Mouse (Mus musculus) hindbrain, embryonic 11.5 days (tissue): ENCODE measurements at regions not wholly inside any gene's neighbourhood (a gene's known extent, or its start where the extent isn't known, plus 50 kb on each side); places are given as distances from the start of the nearest gene placed in this dataset.
"Not testable (repeated sequence)": the region's sequence is repeated elsewhere in the genome, so short reads cannot be mapped to it uniquely, and the experiment has no call there.

Experiments used
- ATAC-seq: fragments of 200-750 bp; cut with Nextera tagmentation; 2 replicates; pipeline ENCODE4 v1.8.0; 2017; ENCODE audit warnings: mild to moderate bottlenecking, moderate TSS enrichment, moderate library complexity; ENCODE audit not compliant: low FRiP score
- DNase-seq: peaks from one replicate; pipeline ENCODE4 v3.0.0-alpha.2; 2015; ENCODE audit warnings: low spot score
- H3K27ac ChIP-seq: fragments of 300-500 bp; sonication (generic); 2 replicates; pipeline ENCODE4 v1.5.1; 2014; ENCODE audit warnings: mild to moderate bottlenecking, low read depth, low read length
- H3K27me3 ChIP-seq: fragments of 300-500 bp; sonication (generic); 2 replicates; pipeline ENCODE4 v1.6.1; 2014; ENCODE audit warnings: mild to moderate bottlenecking, low read length, moderate library complexity, mixed read lengths; ENCODE audit not compliant: control insufficient read depth, insufficient read depth
- H3K36me3 ChIP-seq: fragments of 300-500 bp; sonication (generic); 2 replicates; pipeline ENCODE4 v1.6.1; 2014; ENCODE audit warnings: mild to moderate bottlenecking, low read length, moderate library complexity, mixed read lengths; ENCODE audit not compliant: control insufficient read depth, insufficient read depth
- H3K4me1 ChIP-seq: fragments of 300-500 bp; sonication (generic); replicated peaks from 2 replicates; pipeline ENCODE4 v1.6.1; 2014; ENCODE audit warnings: low read length, mixed read lengths; ENCODE audit not compliant: control insufficient read depth, insufficient read depth
- H3K4me2 ChIP-seq: fragments of 300-500 bp; sonication (generic); replicated peaks from 2 replicates; pipeline ENCODE4 v1.6.1; 2014; ENCODE audit warnings: mild to moderate bottlenecking, low read depth, low read length
- H3K4me3 ChIP-seq: fragments of 300-500 bp; sonication (generic); 2 replicates; pipeline ENCODE4 v1.5.1; 2014; ENCODE audit warnings: low read depth, low read length
- H3K9ac ChIP-seq: fragments of 300-500 bp; sonication (generic); 2 replicates; pipeline ENCODE4 v1.6.1; 2014; ENCODE audit warnings: low read depth, low read length
- H3K9me3 ChIP-seq: fragments of 300-500 bp; sonication (generic); 2 replicates; pipeline ENCODE4 v1.6.1; 2016; ENCODE audit warnings: low read length; ENCODE audit not compliant: control insufficient read depth
- WGBS: fragments of 180-500 bp; shearing (Covaris S2); extraction: QIAGEN DNeasy Blood & Tissue Kit; methylation state at CpG from one replicate; pipeline ENCODE4 v1.1.7; 2014; 5-methylcytosine and 5-hydroxymethylcytosine counted together

GRCm38 (mm10) chr1:164521371-164522130 lies 63.4 kb upstream of the Atp1b1 start:
- H3K36me3 ChIP-seq, result no peaks in the 10 kb centered on the region
- WGBS, result 94% methylated on average over 6 of the region's 6 CpGs
- H3K27ac ChIP-seq, result no peak overlapping the region
- no peak overlapping the region for H3K9ac ChIP-seq
- ATAC-seq, result no peak
- no peak overlapping the region for H3K4me2 ChIP-seq
- no peak overlapping the region for H3K4me3 ChIP-seq
- no peaks in the 10 kb centered on the region for H3K27me3 ChIP-seq
- H3K9me3 ChIP-seq, result no peaks in the 10 kb centered on the region
- no peak for DNase-seq
- no peaks in the 10 kb centered on the region for H3K4me1 ChIP-seq

- H3K36me3 ChIP-seq, result no peaks in the 10 kb centered on the region
- H3K9ac ChIP-seq, result no peak overlapping the region
- no peak overlapping the region for H3K27ac ChIP-seq
- no peak overlapping the region for H3K4me2 ChIP-seq
- no peak for ATAC-seq
- H3K9me3 ChIP-seq, result no peaks in the 10 kb centered on the region
- H3K27me3 ChIP-seq, result no peaks in the 10 kb centered on the region
- DNase-seq, result no peak
- no peaks in the 10 kb centered on the region for H3K4me1 ChIP-seq
- WGBS, result 94% methylated on average over 3 of the region's 3 CpGs
- H3K4me3 ChIP-seq, result no peak overlapping the region
These were observed 60.7 kb upstream of the Atp1b1 start for GRCm38 (mm10) chr1:164518866-164519265.

GRCm38 (mm10) chr1:164518308-164518707 lies 60.2 kb upstream of the Atp1b1 start:
- Histone ChIP-seq H3K9me3 (no peaks in the 10 kb centered on the region), H3K27ac (no peak overlapping the region), H3K9ac (no peak overlapping the region), H3K4me1 (no peaks in the 10 kb centered on the region), H3K4me2 (no peak overlapping the region), H3K4me3 (no peak overlapping the region), H3K27me3 (no peaks in the 10 kb centered on the region), H3K36me3 (no peaks in the 10 kb centered on the region)
- DNase-seq (no peak), ATAC-seq (no peak)
- 90% methylated on average over 4 of the region's 4 CpGs for WGBS

GRCm38 (mm10) chr1:164517362-164517761 lies 59.2 kb upstream of the Atp1b1 start:
- H3K9ac ChIP-seq, H3K4me1 ChIP-seq, H3K4me2 ChIP-seq, H3K36me3 ChIP-seq, ATAC-seq, DNase-seq, H3K4me3 ChIP-seq, H3K27ac ChIP-seq, H3K27me3 ChIP-seq, H3K9me3 ChIP-seq: not testable (repeated sequence)
- WGBS, result 94% methylated on average over 2 of the region's 2 CpGs

GRCm38 (mm10) chr1:164511628-164512385 lies 53.7 kb upstream of the Atp1b1 start:
- Histone ChIP-seq H3K9me3 (no peaks in the 10 kb centered on the region), H3K36me3 (no peaks in the 10 kb centered on the region), H3K9ac (no peak overlapping the region), H3K4me3 (no peak overlapping the region), H3K27ac (no peak overlapping the region), H3K27me3 (no peaks in the 10 kb centered on the region), H3K4me1 (no peaks in the 10 kb centered on the region), H3K4me2 (no peak overlapping the region)
- WGBS, result 87% methylated on average over 7 of the region's 7 CpGs
- DNase-seq (no peak), ATAC-seq (no peak)

- no peak for DNase-seq
- Histone ChIP-seq H3K9ac (no peak overlapping the region), H3K4me2 (no peak overlapping the region), H3K4me1 (no peaks in the 10 kb centered on the region), H3K4me3 (no peak overlapping the region), H3K36me3 (no peaks in the 10 kb centered on the region), H3K27me3 (no peaks in the 10 kb centered on the region), H3K27ac (no peak overlapping the region), H3K9me3 (no peaks in the 10 kb centered on the region)
- WGBS, result 80% methylated on average over 1 of the region's 1 CpGs
- ATAC-seq, result no peak
These were observed 51.1 kb upstream of the Atp1b1 start for GRCm38 (mm10) chr1:164509226-164509625.

GRCm38 (mm10) chr1:164508556-164508955 lies 50.4 kb upstream of the Atp1b1 start:
- H3K36me3 ChIP-seq, result no peaks in the 10 kb centered on the region

GRCm38 (mm10) chr1:164508106-164508505 lies 50.0 kb upstream of the Atp1b1 start:
- Histone ChIP-seq H3K9me3 (no peaks in the 10 kb centered on the region), H3K27ac (no peak overlapping the region), H3K27me3 (no peaks in the 10 kb centered on the region), H3K4me3 (no peak overlapping the region), H3K4me1 (no peaks in the 10 kb centered on the region), H3K4me2 (no peak overlapping the region), H3K9ac (no peak overlapping the region), H3K36me3 (no peaks in the 10 kb centered on the region)
- ATAC-seq (no peak), DNase-seq (no peak)
- WGBS, result 36% methylated on average over 5 of the region's 5 CpGs

More at GRCm38 (mm10) chr1:164508556-164508955, 50.4 kb upstream of the Atp1b1 start:
- H3K27ac ChIP-seq, result no peak overlapping the region
- no peak overlapping the region for H3K4me3 ChIP-seq
- WGBS, result 83% methylated on average over 8 of the region's 8 CpGs
- no peaks in the 10 kb centered on the region for H3K9me3 ChIP-seq
- no peaks in the 10 kb centered on the region for H3K27me3 ChIP-seq
- ATAC-seq, result no peak
- no peaks in the 10 kb centered on the region for H3K4me1 ChIP-seq
- DNase-seq, result no peak
- H3K4me2 ChIP-seq, result no peak overlapping the region
- H3K9ac ChIP-seq, result no peak overlapping the region
